Mouse (Mus musculus) limb, embryonic 14.5 days (tissue): ENCODE measurements at regions not wholly inside any gene's neighbourhood (a gene's known extent, or its start where the extent isn't known, plus 50 kb on each side); places are given as distances from the start of the nearest gene placed in this dataset.

ENCODE experiments used
- ATAC-seq: fragments of 200-750 bp; cut with Nextera tagmentation; 2 replicates; pipeline ENCODE4 v1.8.0; 2017; ENCODE audit warnings: low read depth, moderate number of reproducible peaks, moderate TSS enrichment; ENCODE audit not compliant: low FRiP score
- DNase-seq: peaks from one replicate; pipeline ENCODE4 v3.0.0-alpha.2; 2015; ENCODE audit warnings: low spot score
- H3K27ac ChIP-seq: fragments of 300-500 bp; sonication (generic); replicated peaks from 2 replicates; pipeline ENCODE4 v1.5.1; 2014; ENCODE audit warnings: low read depth, mild to moderate bottlenecking, low read length, moderate library complexity, mixed read lengths
- H3K27me3 ChIP-seq: fragments of 300-500 bp; sonication (generic); 2 replicates; pipeline ENCODE4 v1.6.1; 2014; ENCODE audit warnings: low read length, mixed read lengths; ENCODE audit not compliant: control insufficient read depth, insufficient read depth
- H3K36me3 ChIP-seq: fragments of 300-500 bp; sonication (generic); 2 replicates; pipeline ENCODE4 v1.6.1; 2014; ENCODE audit warnings: mild to moderate bottlenecking, low read length, moderate library complexity, mixed read lengths; ENCODE audit not compliant: control insufficient read depth, insufficient read depth
- H3K4me1 ChIP-seq: fragments of 300-500 bp; sonication (generic); 2 replicates; pipeline ENCODE4 v1.6.1; 2014; ENCODE audit warnings: antibody characterized with exemption, low read length, mixed read lengths; ENCODE audit not compliant: control insufficient read depth, insufficient read depth
- H3K4me2 ChIP-seq: fragments of 300-500 bp; sonication (generic); replicated peaks from 2 replicates; pipeline ENCODE4 v1.6.1; 2014; ENCODE audit warnings: low read depth, mild to moderate bottlenecking, low read length, moderate library complexity; ENCODE audit not compliant: severe bottlenecking
- H3K4me3 ChIP-seq: fragments of 300-500 bp; sonication (generic); replicated peaks from 2 replicates; pipeline ENCODE4 v1.5.1; 2014; ENCODE audit warnings: low read length
- H3K9ac ChIP-seq: fragments of 300-500 bp; sonication (generic); 2 replicates; pipeline ENCODE4 v1.6.1; 2014; ENCODE audit warnings: mild to moderate bottlenecking, low read depth, low read length, moderate library complexity; ENCODE audit not compliant: severe bottlenecking
- H3K9me3 ChIP-seq: fragments of 300-500 bp; sonication (generic); 2 replicates; pipeline ENCODE4 v1.6.1; 2016; ENCODE audit warnings: low read length; ENCODE audit not compliant: control insufficient read depth
- POLR2A ChIP-seq: fragments of 200-500 bp; IDR thresholded peaks from 2 replicates; pipeline ENCODE4 v1.8.0; 2012; ENCODE audit warnings: inconsistent platforms, mild to moderate bottlenecking, moderate library complexity, borderline replicate concordance; ENCODE audit not compliant: insufficient read depth, insufficient read length; ENCODE audit errors: extremely low read depth
- WGBS: fragments of 180-500 bp; shearing (Covaris S2); extraction: QIAGEN DNeasy Blood & Tissue Kit; methylation state at CpG from one replicate; pipeline ENCODE4 v1.1.7; 2014; 5-methylcytosine and 5-hydroxymethylcytosine counted together

DNA sequence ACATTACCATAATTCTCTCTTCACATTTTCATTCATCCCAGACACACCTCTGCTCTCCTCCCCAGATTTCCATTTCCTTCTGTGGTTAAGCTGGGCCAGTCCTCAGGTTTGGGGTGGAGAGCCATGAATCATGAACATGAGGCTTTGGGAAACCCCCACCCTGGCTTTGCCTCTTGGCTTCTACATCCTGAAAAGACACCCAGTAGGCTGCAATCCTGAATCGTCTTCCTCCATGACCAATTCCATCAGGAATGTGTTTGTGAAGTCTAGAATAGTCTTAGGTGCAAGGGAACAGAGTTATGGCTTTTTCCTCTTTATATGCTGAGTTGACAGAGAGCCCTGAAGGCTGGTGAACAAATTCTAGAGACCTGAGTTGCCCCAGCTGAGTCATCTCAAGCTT, 87.0 kb upstream of the Klf7 start:
- Histone ChIP-seq H3K9me3 (no peaks in the 10 kb centered on the region), H3K4me3 (no peak overlapping the region), H3K36me3 (no peaks in the 10 kb centered on the region), H3K27me3 (no peaks in the 10 kb centered on the region), H3K9ac (no peak overlapping the region), H3K4me1 (no peaks in the 10 kb centered on the region), H3K4me2 (no peak overlapping the region), H3K27ac (no peak overlapping the region)
- ATAC-seq (no peak), DNase-seq (no peak)
- WGBS = 70% methylated on average over 1 of the region's 1 CpGs
- TF ChIP-seq POLR2A = no peak

DNA sequence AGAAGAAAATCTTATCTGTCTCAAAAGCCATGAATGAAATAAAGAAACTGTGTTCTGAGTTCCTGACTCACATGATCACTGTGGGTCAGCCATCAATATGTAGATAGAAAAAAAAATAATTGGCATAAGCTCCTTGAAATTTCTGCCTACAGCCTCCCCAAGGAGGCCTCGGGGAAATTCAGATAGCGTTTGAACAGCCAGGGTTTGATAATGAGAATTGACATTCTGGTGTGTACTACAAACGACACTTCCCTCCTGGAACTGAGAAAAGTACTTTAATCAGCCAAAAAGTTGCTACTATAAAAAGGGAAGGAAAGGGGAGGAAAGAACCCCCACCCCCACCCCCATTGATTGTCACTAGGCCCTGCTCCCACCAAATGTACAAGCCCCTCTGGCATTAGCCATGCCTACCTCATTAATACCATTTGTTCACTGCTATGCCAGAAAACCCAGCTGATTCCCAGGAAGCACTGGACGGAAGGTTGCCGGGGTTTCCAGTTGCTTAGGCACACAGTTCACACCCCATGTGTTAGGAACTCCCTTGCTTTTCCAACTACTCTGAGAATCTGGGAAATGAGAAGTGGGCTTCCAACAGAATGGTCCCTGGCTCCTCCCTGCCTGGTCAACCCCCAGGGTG, 78.4 kb upstream of the Klf7 start:
- TF ChIP-seq POLR2A = no peak
- DNase-seq (no peak), ATAC-seq (no peak)
- H3K9ac ChIP-seq = no peak overlapping the region
- no peak overlapping the region for H3K27ac ChIP-seq
- no peaks in the 10 kb centered on the region for H3K9me3 ChIP-seq
- no peak overlapping the region for H3K4me3 ChIP-seq
- no peaks in the 10 kb centered on the region for H3K4me1 ChIP-seq
- H3K4me2 ChIP-seq = no peak overlapping the region
- no peaks in the 10 kb centered on the region for H3K27me3 ChIP-seq
- WGBS = 21% methylated on average over 5 of the region's 5 CpGs
- H3K36me3 ChIP-seq = no peaks in the 10 kb centered on the region

DNA sequence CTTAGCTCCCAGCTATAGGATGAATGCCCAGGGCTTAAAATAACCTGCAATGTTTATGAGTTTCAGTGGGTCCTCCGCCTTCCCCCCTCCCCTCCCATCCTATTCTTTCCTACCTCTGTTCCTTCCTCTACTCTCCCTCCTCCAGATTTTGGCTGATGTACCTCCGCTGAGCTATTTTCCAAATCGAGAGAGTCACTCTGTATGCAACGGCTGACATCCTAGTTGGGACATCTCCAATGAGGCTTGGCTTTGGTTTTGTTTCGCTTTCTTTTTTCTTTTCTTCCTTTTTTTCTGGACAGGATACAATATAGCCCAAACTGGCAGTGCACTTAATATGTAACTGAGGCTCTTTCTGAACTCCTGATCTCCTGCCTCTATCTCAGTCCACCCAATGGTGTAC, 76.7 kb upstream of the Klf7 start:
- no peak overlapping the region for H3K4me3 ChIP-seq
- no peak overlapping the region for H3K27ac ChIP-seq
- WGBS = 82% methylated on average over 5 of the region's 5 CpGs
- H3K27me3 ChIP-seq = no peaks in the 10 kb centered on the region
- H3K4me2 ChIP-seq = no peak overlapping the region
- H3K9me3 ChIP-seq = no peaks in the 10 kb centered on the region
- ATAC-seq (no peak), DNase-seq (no peak)
- H3K4me1 ChIP-seq = no peaks in the 10 kb centered on the region
- no peak overlapping the region for H3K9ac ChIP-seq
- H3K36me3 ChIP-seq = no peaks in the 10 kb centered on the region
- TF ChIP-seq POLR2A = no peak

DNA sequence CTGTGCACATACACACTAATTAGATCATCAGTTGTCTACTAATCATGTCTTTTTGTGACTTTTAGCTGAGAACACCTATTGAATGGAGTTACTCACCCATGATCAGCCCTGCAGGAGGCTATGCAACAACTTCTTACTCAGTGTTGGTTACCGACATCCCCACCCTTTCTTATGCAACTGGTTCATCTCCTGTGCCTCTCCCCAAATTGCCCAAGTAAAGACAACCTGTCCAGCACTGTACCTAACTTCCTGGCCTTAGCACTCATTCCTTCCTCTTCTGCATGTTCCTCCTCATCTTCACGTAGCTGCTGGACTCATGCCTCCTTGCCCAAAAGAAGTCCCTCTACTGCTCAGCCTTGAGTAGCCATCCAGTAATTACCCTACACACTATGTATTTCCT, 76.2 kb upstream of the Klf7 start:
- no peak overlapping the region for H3K4me2 ChIP-seq
- no peak overlapping the region for H3K27ac ChIP-seq
- H3K36me3 ChIP-seq = no peaks in the 10 kb centered on the region
- TF ChIP-seq POLR2A = no peak
- no peak overlapping the region for H3K4me3 ChIP-seq
- H3K4me1 ChIP-seq = no peaks in the 10 kb centered on the region
- H3K9ac ChIP-seq = no peak overlapping the region
- no peaks in the 10 kb centered on the region for H3K9me3 ChIP-seq
- 89% methylated on average over 2 of the region's 2 CpGs for WGBS
- ATAC-seq = no peak
- no peak for DNase-seq
- H3K27me3 ChIP-seq = no peaks in the 10 kb centered on the region

DNA sequence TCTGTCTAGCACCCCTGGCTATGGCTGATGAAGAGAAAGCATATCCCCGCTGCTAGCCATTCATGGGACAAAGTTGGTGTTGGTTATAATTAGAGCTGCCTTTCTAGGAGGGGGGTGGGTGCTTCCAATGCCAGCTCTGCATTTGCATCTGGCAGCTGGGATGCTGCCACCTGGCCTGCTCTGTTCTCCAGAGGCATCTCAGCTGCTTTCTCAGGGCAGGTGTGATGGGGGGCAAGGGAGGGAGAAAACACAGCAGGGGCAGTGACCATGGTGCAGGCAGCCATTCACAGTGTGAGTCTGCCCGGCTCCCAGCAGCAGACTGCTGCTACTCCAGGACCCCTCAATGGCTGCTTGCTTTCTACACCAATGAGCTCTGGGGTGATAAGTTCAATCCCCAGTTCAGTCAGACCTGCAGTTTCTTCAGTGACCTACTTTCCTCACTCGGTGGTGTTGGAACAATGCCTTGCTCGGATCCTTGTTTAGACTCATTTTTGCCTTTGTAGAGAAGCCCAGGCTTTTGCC, 73.9 kb upstream of the Klf7 start:
- Histone ChIP-seq H3K4me2 (no peak overlapping the region), H3K4me3 (no peak overlapping the region), H3K9ac (no peak overlapping the region), H3K4me1 (0 out of 2 replicates have a peak, but pooled peaks cover 4% of the 10 kb centered on the region), H3K27ac (no peak overlapping the region), H3K9me3 (no peaks in the 10 kb centered on the region), H3K27me3 (no peaks in the 10 kb centered on the region), H3K36me3 (no peaks in the 10 kb centered on the region)
- DNase-seq (peak; percentile 11), ATAC-seq (peak; percentile 60)
- no peak for TF ChIP-seq POLR2A
- WGBS = 30% methylated on average over 4 of the region's 4 CpGs
